Mouse (Mus musculus): ENCODE data around the gene Ascc2.

GRCm38 (mm10) chr11:4677250-4677872, 39.8 kb downstream of the Ascc2 start:
- TF ChIP-seq CTCF (IDR thresholded peaks at IDR 0.05; ENCODE audit: extremely low read depth, insufficient read depth, low read length) = no peak
- no peak for TF ChIP-seq POLR2A (IDR thresholded peaks at IDR 0.05; ENCODE audit: extremely low read depth, insufficient read depth, low read length)
